Mouse (Mus musculus) ovary, adult 2 months (tissue): ENCODE data around the gene Hmox2. TPM values are rescaled to one million over a fixed set of nuclear protein-coding genes. Genes with fewer than 3 reads are reported as not detected.

Source experiments
- polyA plus RNA-seq: library from polyadenylated mRNA; depleted of rRNA; stranded (reverse); fragments of >200 nt; gene quantifications from 2 replicates; pipeline ENCODE4 v1.2.3, GENCODE M21; 2012; rRNA removed

The Hmox2 gene
- polyA plus RNA-seq = 23.8 and 26.3 TPM in 2 replicates

GRCm38 (mm10) chr16:4725780-4726527 lies at the start of gene Hmox2:
TSS of gene Hmox2 (plus strand) at chr16:4726361.

GRCm38 (mm10) chr16:4679121-4680018 lies 46.8 kb upstream of the Hmox2 start, which contains the start of gene Coro7:
TSS of gene Coro7 (minus strand) at chr16:4679777.

GRCm38 (mm10) chr16:4718753-4719518 lies 7.2 kb upstream of the Hmox2 start, which contains the start of gene Nmral1:
TSS of gene Nmral1 (minus strand) at chr16:4719356.

DNA sequence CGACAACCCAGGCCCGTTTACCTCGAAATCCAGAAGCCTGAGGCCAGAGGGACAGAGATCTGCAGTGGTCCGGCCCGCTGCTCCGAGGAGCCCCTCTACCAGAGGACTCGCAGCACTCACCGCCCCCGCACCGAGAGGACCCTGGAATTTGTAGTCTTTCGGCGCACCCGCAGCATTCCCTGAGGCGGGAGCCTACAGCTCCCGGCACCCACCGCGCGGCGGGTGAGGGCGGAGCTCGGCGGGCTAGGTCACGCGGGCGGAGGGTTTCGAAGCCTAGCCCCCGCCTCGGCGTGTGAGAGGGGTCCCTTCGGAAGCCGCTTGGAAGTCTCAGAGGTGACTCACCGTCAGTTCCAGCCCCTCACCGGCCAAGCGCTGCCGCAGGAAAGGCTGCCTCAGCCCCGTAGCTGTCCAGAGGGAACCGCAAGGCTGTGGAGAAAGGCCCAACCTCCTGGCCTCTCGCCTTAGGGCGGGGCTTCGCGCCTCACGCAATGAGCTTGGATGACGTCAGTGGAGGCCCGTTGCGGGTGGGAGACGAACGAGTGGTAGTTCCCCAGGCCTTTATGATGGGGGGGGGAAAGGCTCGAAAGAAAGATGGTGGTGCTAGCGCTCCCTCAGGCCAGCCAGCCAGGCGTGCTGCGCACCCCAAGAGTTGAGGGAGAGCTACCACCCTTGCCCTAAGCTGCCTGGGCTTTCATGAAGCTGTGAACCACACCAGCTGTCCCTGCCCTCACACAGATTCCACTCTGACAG lies 63.8 kb downstream of the Hmox2 start, which contains the start of gene Cdip1:
Gene Cdip1 (minus strand): TSS at position 483 of the 750 bp plus-strand sequence.

Other genes with a start within 250 kb of the Hmox2 start
- 2.6 and 4.2 TPM in 2 replicates for gene Srl, start 184.5 kb upstream of the Hmox2 start, polyA plus RNA-seq
- gene Tfap4, start 166.5 kb upstream of the Hmox2 start, polyA plus RNA-seq = 14.9 and 18.1 TPM in 2 replicates
- 72.8 and 88.6 TPM in 2 replicates for gene Glis2, start 131.6 kb upstream of the Hmox2 start, polyA plus RNA-seq
- gene Pam16, start 101.4 kb upstream of the Hmox2 start, polyA plus RNA-seq = 19.3 and 23.3 TPM in 2 replicates
- gene Vasn, start 86.4 kb upstream of the Hmox2 start, polyA plus RNA-seq = 98.8 and 101 TPM in 2 replicates
- gene Dnaja3, start 86.4 kb upstream of the Hmox2 start, polyA plus RNA-seq = 21.3 and 24.1 TPM in 2 replicates
- gene Coro7, start 46.6 kb upstream of the Hmox2 start, polyA plus RNA-seq = 56.4 and 67.0 TPM in 2 replicates
- 11.6 and 17.5 TPM in 2 replicates for gene Nmral1, start 7.0 kb upstream of the Hmox2 start, polyA plus RNA-seq
- 174 and 176 TPM in 2 replicates for gene Cdip1, start 63.9 kb downstream of the Hmox2 start, polyA plus RNA-seq
- 0.67 and 2.1 TPM in 2 replicates for gene 4930562C15Rik, start 109.1 kb downstream of the Hmox2 start, polyA plus RNA-seq
- 52.7 and 57.2 TPM in 2 replicates for gene Ubald1, start 154.0 kb downstream of the Hmox2 start, polyA plus RNA-seq
- 193 and 194 TPM in 2 replicates for gene Mgrn1, start 159.9 kb downstream of the Hmox2 start, polyA plus RNA-seq
- 117 and 119 TPM in 2 replicates for gene Nudt16l1, start 212.4 kb downstream of the Hmox2 start, polyA plus RNA-seq
- gene Anks3, start 237.8 kb downstream of the Hmox2 start, polyA plus RNA-seq = 77.8 and 90.4 TPM in 2 replicates